Mouse (Mus musculus) brain, embryonic 14.5 days (tissue): Measurements from ENCODE around the gene Gm14085.

Experiments
- CTCF ChIP-seq: fragments of 200-500 bp; IDR thresholded peaks from 2 replicates; pipeline ENCODE4 v1.5.1; 2012; ENCODE audit warnings: inconsistent platforms, mild to moderate bottlenecking, moderate library complexity, borderline replicate concordance; ENCODE audit not compliant: insufficient read depth, insufficient read length; ENCODE audit errors: extremely low read depth
- POLR2A ChIP-seq: fragments of 200-500 bp; IDR thresholded peaks from 2 replicates; pipeline ENCODE4 v1.6.1; 2012; ENCODE audit warnings: mild to moderate bottlenecking, inconsistent platforms, borderline replicate concordance; ENCODE audit not compliant: poor library complexity, insufficient read depth, insufficient read length, severe bottlenecking; ENCODE audit errors: extremely low read depth

- no peak for TF ChIP-seq POLR2A
- TF ChIP-seq CTCF, result no peak
These were observed 91.6 kb downstream of the Gm14085 start for GRCm38 (mm10) chr2:122576295-122576694.
